Mouse (Mus musculus) retina, embryonic 14.5 days (tissue): Measurements from ENCODE around the gene Msi1.
A peak's percentile ranks its signal among the peaks of the same experiment; 100 is the strongest.

ENCODE experiments used
- DNase-seq: peaks from one replicate; pipeline ENCODE4 v3.0.0-alpha.2; 2015; ENCODE audit warnings: low spot score

Gene Msi1

GRCm38 (mm10) chr5:115429359-115430186, at the start of gene Msi1:
Msi1 (plus strand) TSS chr5:115429599.
- DNase-seq: peak; percentile 75

DNA sequence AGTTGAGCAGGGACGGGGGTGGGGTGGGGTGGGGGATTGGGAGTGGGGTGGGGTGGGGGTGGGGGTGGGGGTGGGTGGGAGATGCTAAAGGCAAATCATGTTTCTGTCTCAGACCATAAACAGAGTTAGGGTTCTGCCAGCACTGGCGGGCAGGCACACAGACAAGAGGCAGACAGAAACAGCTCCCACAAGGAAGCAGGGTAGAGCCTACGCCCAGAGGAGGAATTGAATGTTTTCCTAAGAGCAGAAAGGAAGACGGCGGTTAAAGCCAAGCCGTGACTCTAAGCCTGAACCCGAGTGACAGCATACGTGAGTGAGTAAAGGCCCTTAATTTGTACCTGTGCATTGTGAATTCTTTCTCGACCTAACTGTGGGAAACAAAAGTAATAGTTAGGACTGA, 37.5 kb upstream of the Msi1 start:
- no peak for DNase-seq

- no peak for DNase-seq
Observed at GRCm38 (mm10) chr5:115392969-115393368, 36.4 kb upstream of the Msi1 start.

- peak; percentile 51 for DNase-seq
Observed at GRCm38 (mm10) chr5:115394223-115394622, 35.2 kb upstream of the Msi1 start.

DNA sequence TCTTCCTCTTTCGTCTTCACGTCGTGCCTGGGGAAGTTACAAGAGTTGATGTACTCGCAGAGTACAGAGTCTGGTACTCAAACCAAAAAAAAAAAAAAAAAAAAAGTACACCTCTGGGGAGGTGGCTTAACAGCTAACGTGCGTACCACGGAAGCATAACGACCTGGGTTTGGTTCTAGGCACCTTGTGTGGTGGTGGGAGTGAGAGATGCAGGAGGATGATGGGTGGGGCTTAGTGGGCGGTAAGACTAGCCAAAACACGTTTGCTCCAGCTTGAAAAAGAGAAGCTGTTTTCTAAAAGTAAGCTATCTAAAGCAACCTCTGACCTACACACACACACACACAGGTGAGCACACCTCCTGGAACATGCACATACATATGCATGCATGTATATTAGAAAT, 34.6 kb upstream of the Msi1 start:
- no peak for DNase-seq

GRCm38 (mm10) chr5:115396654-115397053, 32.7 kb upstream of the Msi1 start:
- DNase-seq: no peak

GRCm38 (mm10) chr5:115397839-115398780, 31.3 kb upstream of the Msi1 start:
- peak; percentile 94 for DNase-seq

- DNase-seq: no peak
Observed at GRCm38 (mm10) chr5:115402063-115402462, 27.3 kb upstream of the Msi1 start.

GRCm38 (mm10) chr5:115403436-115404140, 25.8 kb upstream of the Msi1 start:
- peak; percentile 72 for DNase-seq

- DNase-seq: peak; percentile 78
Observed at GRCm38 (mm10) chr5:115404241-115404794, 25.1 kb upstream of the Msi1 start.

DNA sequence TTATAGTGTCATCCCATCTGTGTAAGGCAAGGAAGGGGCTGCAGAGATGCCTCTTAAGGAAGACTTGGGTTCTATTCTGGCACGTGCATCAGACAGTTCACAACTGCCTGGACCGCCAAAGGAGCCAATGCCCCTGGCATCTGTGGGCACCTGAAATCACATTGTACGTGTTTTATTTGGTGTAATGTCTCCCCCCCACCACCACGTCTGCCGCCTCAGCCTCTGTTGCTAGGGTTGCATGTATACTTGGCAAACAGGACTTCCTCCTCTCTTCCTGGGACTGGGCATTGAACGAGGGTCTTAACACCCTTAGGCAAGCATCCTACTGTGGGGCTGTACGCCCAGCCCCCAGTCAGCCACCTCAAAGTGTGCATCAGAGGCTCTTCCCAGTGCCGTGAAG, 24.2 kb upstream of the Msi1 start:
- no peak for DNase-seq

DNA sequence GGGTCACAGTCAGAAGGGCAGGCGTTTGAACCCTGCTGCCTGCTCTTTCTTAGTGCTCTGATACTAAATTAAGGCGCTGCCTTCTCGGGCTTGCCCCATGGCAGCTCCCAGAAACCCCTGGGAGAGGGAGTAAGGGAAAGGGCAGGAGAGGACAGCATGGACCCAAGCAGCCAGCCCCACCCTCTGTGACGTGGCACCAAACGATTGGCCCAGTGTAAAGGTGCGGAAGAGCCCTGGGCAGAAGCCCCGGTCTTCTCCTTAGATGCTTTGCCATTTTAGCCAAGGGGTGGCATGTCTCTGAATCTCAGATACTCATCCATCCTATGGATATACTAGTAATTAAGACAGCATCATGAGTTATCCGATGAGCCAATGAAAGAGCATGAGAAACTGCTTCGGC, 21.3 kb upstream of the Msi1 start:
- DNase-seq: no peak

- peak; percentile 23 for DNase-seq
Observed at GRCm38 (mm10) chr5:115415111-115416085, 14.0 kb upstream of the Msi1 start.

- no peak for DNase-seq
Observed at GRCm38 (mm10) chr5:115428831-115429358, 504 bp upstream of the Msi1 start.

- DNase-seq: no peak
Observed at GRCm38 (mm10) chr5:115430187-115430960, 975 bp downstream of the Msi1 start.

- DNase-seq: peak; percentile 83
Observed at GRCm38 (mm10) chr5:115431061-115431897, 1.9 kb downstream of the Msi1 start.

- no peak for DNase-seq
Observed at GRCm38 (mm10) chr5:115431898-115432259, 2.5 kb downstream of the Msi1 start.

- no peak for DNase-seq
Observed at GRCm38 (mm10) chr5:115432395-115432794, 3.0 kb downstream of the Msi1 start.

DNA sequence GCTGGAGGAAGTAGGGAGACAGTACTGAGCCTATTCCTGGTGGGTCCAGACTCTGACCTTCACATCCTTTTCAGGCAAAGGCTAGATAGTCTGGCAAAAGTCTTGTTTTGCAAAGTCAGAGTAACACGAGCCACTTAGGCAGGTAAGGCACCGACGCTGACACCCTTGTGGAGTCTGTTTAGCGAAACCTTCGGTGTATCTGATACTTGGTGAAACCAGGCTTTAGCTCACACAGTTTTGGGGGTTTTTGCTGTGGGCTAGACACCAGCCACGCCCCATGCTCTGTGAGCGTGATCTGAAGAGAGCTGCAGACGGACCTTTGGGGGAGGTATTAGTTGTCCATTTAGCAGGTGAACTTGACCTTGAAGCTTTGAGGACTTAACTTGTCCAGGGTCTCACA, 3.8 kb downstream of the Msi1 start:
- no peak for DNase-seq
